Mouse (Mus musculus) midbrain, embryonic 14.5 days (tissue): Measurements from ENCODE around the gene Kcnq1. TPM values are rescaled to one million over a fixed set of nuclear protein-coding genes. Genes with fewer than 3 reads are reported as not detected.

Experiments
- ATAC-seq: fragments of 200-750 bp; cut with Nextera tagmentation; 2 replicates; pipeline ENCODE4 v1.8.0; 2017; ENCODE audit warnings: moderate number of reproducible peaks, moderate library complexity; ENCODE audit not compliant: low FRiP score, low TSS enrichment
- DNase-seq: peaks from one replicate; pipeline ENCODE4 v3.0.0-alpha.2; 2015
- H3K27ac ChIP-seq: fragments of 300-500 bp; sonication (generic); replicated peaks from 2 replicates; pipeline ENCODE4 v1.5.1; 2014; ENCODE audit warnings: mild to moderate bottlenecking, low read depth, low read length, moderate library complexity
- H3K27me3 ChIP-seq: fragments of 300-500 bp; sonication (generic); 2 replicates; pipeline ENCODE4 v1.6.1; 2014; ENCODE audit warnings: low read length, control low read depth, mixed read lengths; ENCODE audit not compliant: control insufficient read depth, insufficient read depth
- H3K36me3 ChIP-seq: fragments of 300-500 bp; sonication (generic); 2 replicates; pipeline ENCODE4 v1.6.1; 2014; ENCODE audit warnings: low read length, control low read depth; ENCODE audit not compliant: control insufficient read depth, insufficient read depth
- H3K4me1 ChIP-seq: fragments of 300-500 bp; sonication (generic); 2 replicates; pipeline ENCODE4 v1.6.1; 2014; ENCODE audit warnings: mild to moderate bottlenecking, antibody characterized with exemption, low read length, control low read depth; ENCODE audit not compliant: control insufficient read depth, insufficient read depth
- H3K4me2 ChIP-seq: fragments of 300-500 bp; sonication (generic); 2 replicates; pipeline ENCODE4 v1.6.1; 2014; ENCODE audit warnings: mild to moderate bottlenecking, low read length, moderate library complexity
- H3K4me3 ChIP-seq: fragments of 300-500 bp; sonication (generic); replicated peaks from 2 replicates; pipeline ENCODE4 v1.5.1; 2014; ENCODE audit warnings: low read depth, low read length
- H3K9ac ChIP-seq: fragments of 300-500 bp; sonication (generic); replicated peaks from 2 replicates; pipeline ENCODE4 v1.6.1; 2014; ENCODE audit warnings: mild to moderate bottlenecking, low read length, moderate library complexity
- H3K9me3 ChIP-seq: fragments of 300-500 bp; sonication (generic); 2 replicates; pipeline ENCODE4 v1.6.1; 2016; ENCODE audit warnings: low read length, control low read depth, mixed read lengths; ENCODE audit not compliant: control insufficient read depth
- WGBS: fragments of 180-500 bp; shearing (Covaris S2); extraction: QIAGEN DNeasy Blood & Tissue Kit; methylation state at CpG from one replicate; pipeline ENCODE4 v1.1.7; 2014; 5-methylcytosine and 5-hydroxymethylcytosine counted together
- polyA plus RNA-seq: library from polyadenylated mRNA; unstranded; fragments of >200 nt; fragmentation: Nextera tagmentation; extraction: Ambion mirVana; gene quantifications from 2 replicates; pipeline ENCODE4 v1.2.1, GENCODE M21; 2014

Kcnq1 gene
- polyA plus RNA-seq, 1 experiment from 2014 or later, result 1.2 TPM

GRCm38 (mm10) chr7:143388783-143389695, 282.9 kb downstream of the Kcnq1 start:
- H3K4me1 ChIP-seq, result peaks cover 27% of the 10 kb centered on the region
- no peaks in the 10 kb centered on the region for H3K27me3 ChIP-seq
- H3K27ac ChIP-seq, result peak overlapping the region; percentile 63
- 39% methylated on average over 27 of the region's 27 CpGs for WGBS
- ATAC-seq, result peak; percentile 53; the same call in 1 of the 2 replicates
- H3K4me2 ChIP-seq, result 0 out of 2 replicates have a peak overlapping the region, but pooled peaks have one; percentile 13
- no peak overlapping the region for H3K4me3 ChIP-seq
- 0 out of 2 replicates have a peak, but pooled peaks cover 4% of the 10 kb centered on the region for H3K9me3 ChIP-seq
- no peak overlapping the region for H3K9ac ChIP-seq
- DNase-seq, result peak; percentile 66
- H3K36me3 ChIP-seq, result no peaks in the 10 kb centered on the region

GRCm38 (mm10) chr7:143389860-143390259, 283.7 kb downstream of the Kcnq1 start:
- peak overlapping the region; percentile 63 for H3K27ac ChIP-seq
- 47% methylated on average over 2 of the region's 2 CpGs for WGBS
- peaks cover 27% of the 10 kb centered on the region for H3K4me1 ChIP-seq
- H3K27me3 ChIP-seq, result no peaks in the 10 kb centered on the region
- H3K4me2 ChIP-seq, result no peak overlapping the region
- no peaks in the 10 kb centered on the region for H3K36me3 ChIP-seq
- ATAC-seq (0 out of 2 replicates have a peak, but pooled peaks have one; percentile 6), DNase-seq (no peak)
- H3K9ac ChIP-seq, result no peak overlapping the region
- 0 out of 2 replicates have a peak, but pooled peaks cover 4% of the 10 kb centered on the region for H3K9me3 ChIP-seq
- no peak overlapping the region for H3K4me3 ChIP-seq

GRCm38 (mm10) chr7:143390277-143390948, 284.3 kb downstream of the Kcnq1 start:
- H3K27ac ChIP-seq, result no peak overlapping the region
- H3K9me3 ChIP-seq, result 0 out of 2 replicates have a peak, but pooled peaks cover 4% of the 10 kb centered on the region
- no peaks in the 10 kb centered on the region for H3K36me3 ChIP-seq
- no peak overlapping the region for H3K9ac ChIP-seq
- no peak for DNase-seq
- ATAC-seq, result no peak
- no peaks in the 10 kb centered on the region for H3K27me3 ChIP-seq
- no peak overlapping the region for H3K4me2 ChIP-seq
- 86% methylated on average over 12 of the region's 12 CpGs for WGBS
- no peak overlapping the region for H3K4me3 ChIP-seq
- H3K4me1 ChIP-seq, result peaks cover 25% of the 10 kb centered on the region

GRCm38 (mm10) chr7:143395113-143395563, 289.0 kb downstream of the Kcnq1 start:
- 0 out of 2 replicates have a peak, but pooled peaks cover 4% of the 10 kb centered on the region for H3K9me3 ChIP-seq
- no peak for ATAC-seq

GRCm38 (mm10) chr7:143399756-143400155, 293.6 kb downstream of the Kcnq1 start:
- no peak overlapping the region for H3K4me2 ChIP-seq
- H3K4me3 ChIP-seq, result no peak overlapping the region
- H3K9ac ChIP-seq, result no peak overlapping the region
- H3K27ac ChIP-seq, result no peak overlapping the region
- H3K27me3 ChIP-seq, result no peaks in the 10 kb centered on the region
- H3K4me1 ChIP-seq, result peaks cover 8% of the 10 kb centered on the region
- DNase-seq, result no peak
- no peaks in the 10 kb centered on the region for H3K9me3 ChIP-seq
- no peak for ATAC-seq
- no peaks in the 10 kb centered on the region for H3K36me3 ChIP-seq
- WGBS, result 93% methylated on average over 10 of the region's 10 CpGs

More at GRCm38 (mm10) chr7:143395113-143395563, 289.0 kb downstream of the Kcnq1 start:
- H3K27ac ChIP-seq, result no peak overlapping the region
- peaks cover 5% of the 10 kb centered on the region; the same call in 1 of the 2 replicates for H3K4me1 ChIP-seq
- no peaks in the 10 kb centered on the region for H3K36me3 ChIP-seq
- H3K9ac ChIP-seq, result no peak overlapping the region
- 84% methylated on average over 9 of the region's 9 CpGs for WGBS
- no peak overlapping the region for H3K4me3 ChIP-seq
- no peak for DNase-seq
- no peaks in the 10 kb centered on the region for H3K27me3 ChIP-seq
- H3K4me2 ChIP-seq, result no peak overlapping the region

GRCm38 (mm10) chr7:143400599-143400998, 294.4 kb downstream of the Kcnq1 start:
- no peak overlapping the region for H3K9ac ChIP-seq
- ATAC-seq (no peak), DNase-seq (peak; percentile 8)
- no peak overlapping the region for H3K4me3 ChIP-seq
- no peaks in the 10 kb centered on the region for H3K27me3 ChIP-seq
- no peak overlapping the region for H3K27ac ChIP-seq
- no peaks in the 10 kb centered on the region for H3K36me3 ChIP-seq
- 25% methylated on average over 6 of the region's 6 CpGs for WGBS
- peaks cover 8% of the 10 kb centered on the region for H3K4me1 ChIP-seq
- no peaks in the 10 kb centered on the region for H3K9me3 ChIP-seq
- no peak overlapping the region for H3K4me2 ChIP-seq

GRCm38 (mm10) chr7:143401429-143402016, 295.4 kb downstream of the Kcnq1 start:
- peaks cover 8% of the 10 kb centered on the region for H3K4me1 ChIP-seq
- H3K27ac ChIP-seq, result no peak overlapping the region
- no peaks in the 10 kb centered on the region for H3K36me3 ChIP-seq
- H3K27me3 ChIP-seq, result no peaks in the 10 kb centered on the region
- WGBS, result 68% methylated on average over 5 of the region's 5 CpGs
- no peak overlapping the region for H3K4me2 ChIP-seq
- H3K9ac ChIP-seq, result no peak overlapping the region
- no peaks in the 10 kb centered on the region for H3K9me3 ChIP-seq
- ATAC-seq, result no peak
- DNase-seq, result no peak
- H3K4me3 ChIP-seq, result no peak overlapping the region

- no peak overlapping the region for H3K4me2 ChIP-seq
- ATAC-seq (no peak), DNase-seq (no peak)
- H3K27me3 ChIP-seq, result no peaks in the 10 kb centered on the region
- no peaks in the 10 kb centered on the region for H3K9me3 ChIP-seq
- no peak overlapping the region for H3K27ac ChIP-seq
- 86% methylated on average over 6 of the region's 6 CpGs for WGBS
- no peak overlapping the region for H3K9ac ChIP-seq
- no peaks in the 10 kb centered on the region for H3K36me3 ChIP-seq
- no peak overlapping the region for H3K4me3 ChIP-seq
- peaks cover 8% of the 10 kb centered on the region for H3K4me1 ChIP-seq
These were observed 298.1 kb downstream of the Kcnq1 start for GRCm38 (mm10) chr7:143404296-143404695.
